ENCODE assay signal across 8 mouse cellular contexts in the genomic region with DNA sequence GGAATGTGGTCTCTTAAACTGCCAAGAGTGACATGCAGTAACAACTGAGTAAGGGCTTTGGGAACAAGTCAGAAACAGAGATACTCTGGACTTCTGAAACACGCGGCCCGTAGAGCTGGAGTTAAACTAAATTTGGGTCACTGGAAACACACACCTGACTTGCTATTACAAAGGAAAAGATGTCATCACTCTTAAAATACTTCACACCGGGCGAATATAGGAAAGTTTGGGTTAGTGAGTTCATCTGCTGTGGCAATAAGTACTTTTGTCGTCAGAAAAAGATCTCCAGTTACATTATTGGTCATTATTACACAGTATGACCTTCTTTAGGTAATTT. TPM values are rescaled to one million over a fixed set of nuclear protein-coding genes. Genes with fewer than 3 reads are reported as not detected.
A peak's percentile ranks its signal among the peaks of the same experiment; 100 is the strongest.
DNase-seq lines count a peak whose midpoint lies in the region; ATAC-seq and TF ChIP-seq lines count a peak whose summit lies in the region.

No protein-coding gene starts in this region.

- no peak for TF ChIP-seq CTCF in gastrocnemius, adult 2 months (IDR thresholded peaks at IDR 0.05)

- peak overlapping the region; percentile 88 for H3K27ac ChIP-seq in gastrocnemius, adult 2 months
- H3K27ac ChIP-seq in macrophage = no peak overlapping the region

- peak; percentile 4 for ATAC-seq in granulocyte monocyte progenitor cell, adult 5-6 weeks (replicated peaks; ENCODE audit: poor library complexity, severe bottlenecking)

- H3K4me3 ChIP-seq in gastrocnemius, adult 2 months = peak overlapping the region; percentile 88
- peak overlapping the region; percentile 7; the same call in 1 of the 2 replicates for H3K4me3 ChIP-seq in macrophage (ENCODE audit: inconsistent target)

- intact Hi-C loops in gastrocnemius, adult 2 months (cut with DNase I) = no loop called here

- no peaks in the 10 kb centered on the region for H3K36me3 ChIP-seq in macrophage (ENCODE audit: inconsistent target)

- DNase-seq in gastrocnemius, adult 2 months = no peak
- no peak for DNase-seq in gastrocnemius, postnatal 10 days
- DNase-seq in CD4-positive, CD25-positive, alpha-beta regulatory T cell, adult 2 months (ENCODE audit: low read depth, low spot score) = peak; percentile 60
- DNase-seq in adrenal gland, adult (ENCODE audit: inconsistent age in 2 of 2, low spot score in 1 of 2) = no peak
- DNase-seq in right cerebral cortex, postnatal 10 days (ENCODE audit: low spot score in 2 of 2) = no peak
- DNase-seq in adipocyte (ENCODE audit: low spot score) = no peak

- H3K79me2 ChIP-seq in macrophage (ENCODE audit: inconsistent target) = no peaks in the 10 kb centered on the region

- 5% methylated on average over 6 of the region's 6 CpGs for WGBS in macrophage (ENCODE audit: missing documents)

RNA-seq across cellular contexts. Expression of gene Satb1, which starts 19.3 kb away (rescaled TPM):
- 10 to 100 TPM; 68.6 to 72.7 TPM for total RNA-seq in gastrocnemius, adult 2 months (2021)
- 10 to 100 TPM; 82.9 to 84.3 TPM for total RNA-seq in gastrocnemius, postnatal 10 days (2021)
- 33.7 and 43.3 TPM in 2 replicates for total RNA-seq in granulocyte monocyte progenitor cell, adult 5-6 weeks (2014; fragmentation: Nextera tagmentation)
- 12.1 and 16.2 TPM in 2 replicates for total RNA-seq in granulocyte monocyte progenitor cell, adult 5-6 weeks (2017)
- total RNA-seq in macrophage (2018; cell fraction: chromatin; rRNA removed) = 1 to 10 TPM in 15 of 26 experiments, under 1 TPM in 10, not detected in 1; 0.22 to 4.2 (median 1.3) TPM
- total RNA-seq in macrophage (2018; cell fraction: cytosol; rRNA removed) = 1 to 10 TPM in 13 of 26 experiments, under 1 TPM in 13; 0.14 to 1.8 (median 0.94) TPM
- total RNA-seq in macrophage (2018; cell fraction: nucleus; rRNA removed) = 1 to 10 TPM in 21 of 26 experiments, under 1 TPM in 5; 0.40 to 6.0 (median 1.8) TPM
- polyA plus RNA-seq in macrophage (2018) = 0.60 to 1.2 TPM (median 0.78 TPM) in 3 replicates
